Mouse (Mus musculus) left cerebral cortex, adult 8-10 months (tissue): ENCODE results near the gene Tent5c. TPM values are rescaled to one million over a fixed set of nuclear protein-coding genes. Genes with fewer than 3 reads are reported as not detected.

Experiments
- DNase-seq, 2 experiments: peaks; one replicate each; pipeline ENCODE4 v3.0.0; 2022; ENCODE audit warnings: low spot score in 2 of 2
- total RNA-seq, 4 experiments: library from RNA; stranded (reverse); gene quantifications; 2 replicates each; pipeline ENCODE4 v1.2.4; 2022

Gene Tent5c
- total RNA-seq: 10 to 100 TPM in 1 of 4 experiments, 1 to 10 TPM in 3; 2.8 to 11.9 (median 5.6) TPM

- peak; percentile 65 to 81 for DNase-seq
Observed at GRCm38 (mm10) chr3:100489133-100490009, at the start of gene Tent5c. TSS of gene Tent5c (minus strand) at chr3:100489324.

GRCm38 (mm10) chr3:100536686-100537085 is 47.6 kb upstream of the Tent5c start:
- DNase-seq: no peak

- no peak for DNase-seq
Observed at GRCm38 (mm10) chr3:100535902-100536301, 46.8 kb upstream of the Tent5c start.

- DNase-seq: no peak
Observed at GRCm38 (mm10) chr3:100535298-100535697, 46.2 kb upstream of the Tent5c start.

GRCm38 (mm10) chr3:100534394-100534793 is 45.3 kb upstream of the Tent5c start:
- no peak for DNase-seq

GRCm38 (mm10) chr3:100533429-100533828 is 44.3 kb upstream of the Tent5c start:
- no peak for DNase-seq

- no peak for DNase-seq
Observed at GRCm38 (mm10) chr3:100530919-100531318, 41.8 kb upstream of the Tent5c start.

- no peak for DNase-seq
Observed at GRCm38 (mm10) chr3:100530244-100530788, 41.2 kb upstream of the Tent5c start.

GRCm38 (mm10) chr3:100522671-100523070 is 33.5 kb upstream of the Tent5c start:
- DNase-seq: no peak

GRCm38 (mm10) chr3:100521626-100522025 is 32.5 kb upstream of the Tent5c start:
- DNase-seq: no peak

GRCm38 (mm10) chr3:100515754-100516141 is 26.6 kb upstream of the Tent5c start:
- no peak for DNase-seq

- no peak for DNase-seq
Observed at GRCm38 (mm10) chr3:100515093-100515753, 26.1 kb upstream of the Tent5c start.

- DNase-seq: no peak
Observed at GRCm38 (mm10) chr3:100507174-100507573, 18.1 kb upstream of the Tent5c start.

GRCm38 (mm10) chr3:100506715-100507114 is 17.6 kb upstream of the Tent5c start:
- DNase-seq: no peak

- DNase-seq: no peak
Observed at GRCm38 (mm10) chr3:100503882-100504281, 14.8 kb upstream of the Tent5c start.

GRCm38 (mm10) chr3:100502516-100502915 is 13.4 kb upstream of the Tent5c start:
- DNase-seq: no peak

- DNase-seq: no peak
Observed at GRCm38 (mm10) chr3:100501899-100502298, 12.8 kb upstream of the Tent5c start.

- DNase-seq: no peak
Observed at GRCm38 (mm10) chr3:100496081-100496480, 7.0 kb upstream of the Tent5c start.

- DNase-seq: no peak
Observed at GRCm38 (mm10) chr3:100495456-100495855, 6.3 kb upstream of the Tent5c start.

GRCm38 (mm10) chr3:100494912-100495311 is 5.8 kb upstream of the Tent5c start:
- DNase-seq: no peak

GRCm38 (mm10) chr3:100490010-100490300 is 831 bp upstream of the Tent5c start:
- no peak for DNase-seq
